Mouse (Mus musculus): Measurements from ENCODE around the gene Ptges3.

Gene Ptges3

DNA sequence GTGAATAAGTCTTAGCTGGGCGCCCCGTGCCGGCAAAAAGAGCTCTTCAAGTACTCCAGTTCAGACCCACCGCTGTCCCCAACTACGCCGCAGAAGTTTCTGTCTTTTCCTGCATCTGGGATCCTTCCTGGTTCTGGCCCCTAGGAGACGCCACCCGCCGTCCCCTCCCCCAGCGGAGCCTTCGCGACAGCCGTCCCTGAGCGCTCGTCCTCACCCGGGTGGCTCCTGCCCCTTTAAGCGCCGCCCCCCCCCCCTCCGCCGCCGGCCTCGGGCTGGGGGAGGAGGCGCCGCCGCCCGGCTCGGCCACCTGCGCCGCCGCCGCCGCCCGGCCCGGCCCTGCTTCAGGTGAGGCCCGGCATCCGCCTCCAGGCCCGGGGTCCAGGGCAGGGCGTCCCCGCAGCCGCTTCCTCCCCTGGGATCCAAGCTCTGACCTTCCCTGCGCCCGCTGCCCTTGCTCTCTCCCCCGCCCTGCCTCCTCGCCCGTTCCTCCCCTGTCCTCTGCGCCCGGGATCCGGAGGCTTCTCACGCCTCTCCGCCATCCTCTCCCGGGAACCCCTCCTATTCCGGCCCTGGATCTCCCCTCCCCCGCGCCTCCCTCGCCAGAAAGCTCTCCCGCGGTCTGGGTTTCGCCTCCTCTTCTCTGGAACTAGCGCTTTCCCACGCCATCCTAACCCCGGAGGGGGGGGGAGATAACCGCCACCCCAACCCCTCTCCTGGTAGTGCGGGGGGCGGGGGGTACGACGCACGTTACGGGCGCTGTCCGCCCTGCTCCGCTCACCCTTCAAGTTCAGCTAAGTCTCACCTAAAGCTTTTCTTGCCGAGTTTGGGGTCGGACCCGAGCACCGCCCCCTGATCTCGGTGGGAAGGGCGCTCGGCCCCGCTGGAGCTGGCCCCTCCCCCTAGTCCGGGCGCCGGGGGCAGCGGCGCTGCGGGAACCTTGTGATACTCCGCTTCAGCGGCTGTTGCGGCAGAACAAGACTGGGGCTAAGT lies 34.0 kb downstream of the Ptges3 start:
- peak; percentile 76 to 77 for DNase-seq

DNA sequence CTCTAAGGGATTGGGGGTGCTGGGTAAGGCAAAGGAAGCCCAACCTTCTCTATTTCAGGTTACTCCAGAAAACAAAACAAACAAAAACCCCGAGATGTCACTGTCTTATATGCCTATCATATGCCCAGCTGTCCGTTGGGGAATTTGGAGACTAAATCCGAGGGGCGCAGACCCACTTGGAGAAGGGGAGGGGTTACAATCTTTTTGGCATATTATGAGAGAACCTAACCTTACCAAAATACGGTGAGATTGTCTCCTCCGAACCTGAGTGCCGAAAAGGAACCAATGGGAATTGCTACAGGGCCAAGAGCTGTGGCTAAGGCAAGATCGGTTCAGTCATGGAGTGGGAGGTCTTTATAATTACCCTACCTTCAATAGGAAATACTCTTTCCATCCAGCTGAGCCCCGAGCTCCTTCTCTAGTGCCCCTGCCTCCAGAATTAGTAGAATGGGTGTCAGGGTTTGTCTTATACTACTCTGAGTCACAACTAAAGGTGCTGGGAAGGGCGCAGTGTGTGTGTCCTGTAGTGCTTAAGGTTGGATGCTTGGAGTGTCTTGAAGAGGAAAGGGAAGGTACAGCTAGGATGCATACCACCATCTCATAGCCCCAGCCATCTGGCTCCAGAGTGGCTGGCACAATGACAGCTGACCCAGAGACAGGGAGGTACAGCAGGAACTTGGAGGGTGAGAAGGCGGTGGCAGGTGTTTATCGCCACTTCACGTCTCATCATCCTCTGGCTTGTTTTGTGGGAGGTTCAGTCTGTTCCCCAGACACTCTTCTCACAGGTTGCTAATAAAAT lies 34.9 kb downstream of the Ptges3 start:
- peak in 1 of 2 experiments; percentile 26 for DNase-seq

- peak; percentile 88 to 91 for DNase-seq
Measured at GRCm38 (mm10) chr10:128094340-128094968, 35.7 kb downstream of the Ptges3 start.

- no peak for DNase-seq
Measured at GRCm38 (mm10) chr10:128095003-128095636, 36.4 kb downstream of the Ptges3 start.

DNA sequence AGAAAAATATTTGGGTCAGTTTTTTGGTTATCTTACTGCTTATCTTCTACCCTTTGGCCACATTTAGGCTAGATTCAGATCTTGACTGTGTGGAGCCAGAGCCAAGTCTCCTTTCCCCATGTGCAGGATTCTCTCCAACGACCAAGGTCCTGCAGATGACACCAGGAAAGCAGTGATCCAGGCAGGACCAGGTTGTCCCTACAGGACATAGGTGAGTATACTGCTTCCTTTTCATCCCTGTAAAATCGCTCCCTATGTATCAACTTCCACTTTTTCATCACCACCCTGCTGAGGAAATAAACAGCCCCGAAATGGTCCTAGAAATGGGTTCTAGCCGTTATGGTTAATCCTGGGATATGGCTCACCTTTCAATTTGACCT lies 37.5 kb downstream of the Ptges3 start:
- DNase-seq, result no peak

DNA sequence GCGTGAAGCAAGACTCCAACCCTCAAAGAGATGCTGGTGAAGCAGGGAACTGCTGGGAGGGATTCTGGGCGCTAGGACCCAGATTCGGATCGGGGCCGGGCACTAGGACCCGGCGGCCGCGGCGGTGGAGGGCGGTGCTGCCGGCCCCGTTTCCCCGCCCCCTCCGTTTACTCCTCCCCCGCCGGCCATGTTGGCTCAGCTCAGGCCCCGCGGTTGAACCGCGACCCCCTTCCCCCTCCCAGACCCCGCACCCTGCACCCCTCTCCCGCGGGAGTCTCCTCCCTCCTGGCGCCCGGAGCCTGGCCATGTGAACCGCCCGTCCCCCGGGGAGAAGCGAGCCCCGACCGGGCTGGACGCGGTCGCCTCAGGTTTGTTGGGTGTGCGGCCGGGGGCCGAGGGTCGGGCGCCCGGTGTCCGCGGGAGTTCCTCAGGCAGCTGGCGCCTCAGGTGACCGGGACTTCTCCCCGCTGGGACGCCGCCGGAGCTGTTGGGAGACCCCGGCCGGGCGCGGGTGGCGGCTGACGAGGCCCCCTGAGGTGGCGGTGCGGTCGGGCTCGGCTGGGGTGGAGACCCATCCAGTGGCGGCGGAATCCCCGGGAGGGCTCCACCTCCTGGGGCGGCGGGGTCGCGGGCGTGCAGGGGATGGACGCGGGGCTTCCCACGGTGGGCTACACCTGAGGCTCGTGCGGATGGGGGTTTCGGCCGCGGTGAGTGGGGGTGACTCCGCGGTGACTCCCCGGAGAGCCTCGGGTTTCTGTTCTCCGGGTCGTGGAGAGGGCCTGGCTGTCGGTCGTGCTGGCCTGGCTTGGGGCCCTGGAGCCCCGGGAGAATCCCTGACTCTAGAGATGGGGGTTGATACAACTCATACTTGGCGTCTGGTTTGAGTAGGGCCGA lies 38.2 kb downstream of the Ptges3 start:
- DNase-seq, result peak; percentile 65 to 75

GRCm38 (mm10) chr10:128097587-128097971 lies 38.8 kb downstream of the Ptges3 start:
- peak; percentile 29 to 48 for DNase-seq

GRCm38 (mm10) chr10:128110103-128110761 lies 51.5 kb downstream of the Ptges3 start:
- no peak for DNase-seq

- no peak for DNase-seq
Measured at GRCm38 (mm10) chr10:128111227-128111626, 52.5 kb downstream of the Ptges3 start.

DNA sequence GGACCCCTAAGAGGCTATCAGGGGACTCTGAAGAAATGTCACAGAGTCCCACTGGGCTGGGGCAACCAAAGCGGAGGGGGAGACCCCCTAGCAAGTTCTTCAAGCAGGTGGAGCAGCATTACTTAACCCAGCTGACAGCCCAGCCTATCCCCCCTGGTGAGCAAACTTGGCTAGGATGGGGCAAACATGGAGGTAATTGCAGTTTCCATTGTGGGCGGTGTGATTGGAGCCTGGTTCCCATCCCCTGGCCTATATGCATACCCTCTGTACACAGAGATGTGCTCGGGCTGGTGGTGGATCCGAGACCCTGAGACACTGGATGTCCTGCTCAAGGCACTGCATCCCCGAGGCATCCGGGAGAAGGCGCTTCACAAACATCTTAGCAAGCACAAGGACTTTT lies 65.1 kb downstream of the Ptges3 start:
- DNase-seq, result no peak

- no peak for DNase-seq
Measured at GRCm38 (mm10) chr10:128124831-128125230, 66.1 kb downstream of the Ptges3 start.

GRCm38 (mm10) chr10:128125951-128126350 lies 67.2 kb downstream of the Ptges3 start:
- DNase-seq, result no peak
